10 mouse cellular contexts compared by ENCODE assay signal in the genomic region with DNA sequence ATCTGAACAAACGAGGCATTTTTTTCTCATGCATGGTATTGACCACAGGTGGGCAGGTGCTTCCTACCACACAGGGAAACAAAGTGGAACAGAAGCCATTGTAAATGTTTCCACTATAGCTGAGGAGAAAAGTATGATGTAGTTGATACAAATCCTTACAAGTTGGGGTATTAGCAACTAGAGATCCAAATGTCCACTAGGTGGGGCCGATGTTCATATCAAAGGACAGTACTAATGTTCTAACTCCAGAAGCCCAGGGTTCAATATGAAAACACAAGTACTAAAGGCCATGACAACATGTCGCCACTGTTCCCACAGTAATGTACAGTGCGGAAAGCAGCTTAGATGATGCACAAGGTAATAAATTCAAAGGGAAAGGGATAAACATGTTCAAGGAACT.
DNase-seq lines count a peak whose midpoint lies in the region; ATAC-seq and TF ChIP-seq lines count a peak whose summit lies in the region.
"Had no signal": no experiment of that assay in that cellular context is flagged by ENCODE, and none has a peak within 500 bp of the region (broad histone marks: within the 10 kb centered on the region; RNA-seq: fewer than 3 reads in every experiment).

No protein-coding gene starts in this region.

- no peak overlapping the region for H3K4me3 ChIP-seq in stomach, postnatal 0 days (ENCODE audit: low read depth, low read length)
- H3K4me3 ChIP-seq: erythroblast, embryonic 14.5 days; megakaryocyte, embryonic 14.5 days had no signal

- no peak for ATAC-seq in cerebellum, adult (ENCODE audit: insufficient number of reproducible peaks, low FRiP score, low TSS enrichment)
- no peak for ATAC-seq in stomach, postnatal 0 days (ENCODE audit: low FRiP score, low TSS enrichment)

- H3K36me3 ChIP-seq in stomach, postnatal 0 days (ENCODE audit: control insufficient read depth, insufficient read depth, low read length): no peaks in the 10 kb centered on the region

- no peak overlapping the region for H3K9ac ChIP-seq in stomach, postnatal 0 days (ENCODE audit: low read length)

- whole genome bisulfite sequencing in stomach, postnatal 0 days: 64% methylated on average over 4 of the region's 4 CpGs

- no peak for TF ChIP-seq EP300 in stomach, postnatal 0 days (optimal IDR thresholded peaks at IDR 0.05)

- H3K27ac ChIP-seq in stomach, postnatal 0 days (replicated peaks): no peak overlapping the region

- peak; percentile 52 for TF ChIP-seq CTCF in stomach, postnatal 0 days (IDR thresholded peaks at IDR 0.05; ENCODE audit: low read depth)

- no peaks in the 10 kb centered on the region for H3K9me3 ChIP-seq in stomach, postnatal 0 days (ENCODE audit: control insufficient read depth, low read length)
- H3K9me3 ChIP-seq: megakaryocyte, embryonic 14.5 days had no signal

- no peaks in the 10 kb centered on the region for H3K27me3 ChIP-seq in stomach, postnatal 0 days (ENCODE audit: control insufficient read depth, insufficient read depth, low read length)
- H3K27me3 ChIP-seq: megakaryocyte, embryonic 14.5 days had no signal

- no peaks in the 10 kb centered on the region for H3K4me1 ChIP-seq in stomach, postnatal 0 days (replicated peaks; ENCODE audit: control insufficient read depth, insufficient read depth)
- H3K4me1 ChIP-seq: megakaryocyte, embryonic 14.5 days had no signal

- peak; percentile 10 to 16 for DNase-seq in cerebellum, adult 18-20 months
- DNase-seq in layer of hippocampus, adult 11-12 months (ENCODE audit: low spot score): peak; percentile 28
- no peak for DNase-seq in layer of hippocampus, adult 9-10 months (ENCODE audit: low spot score)
- DNase-seq in thymus, postnatal 4 days: peak; percentile 10
- DNase-seq in thymus, postnatal 14 days: no peak
- DNase-seq in stomach, postnatal 0 days (ENCODE audit: low spot score): peak; percentile 15
- DNase-seq in B cell, adult 2 months: no peak

- no peak overlapping the region for H3K4me2 ChIP-seq in stomach, postnatal 0 days (replicated peaks; ENCODE audit: low read depth)

Comparison
In these comparisons a context has a peak if more than half of its experiments do, and no peak if none do; other contexts are left out.
1. DNase-seq: peak in cerebellum, adult 18-20 months (2 of 2), layer of hippocampus, adult 11-12 months (single experiment), thymus, postnatal 4 days (single experiment) and stomach, postnatal 0 days (single experiment); none in layer of hippocampus, adult 9-10 months (single experiment), thymus, postnatal 14 days (single experiment) and B cell, adult 2 months (0 of 2).